Mouse (Mus musculus) spleen, adult 2 months (tissue): ENCODE data around the gene Pcdh19. TPM values are rescaled to one million over a fixed set of nuclear protein-coding genes. Genes with fewer than 3 reads are reported as not detected.
A peak's percentile ranks its signal among the peaks of the same experiment; 100 is the strongest.
"Not testable (repeated sequence)": the region's sequence is repeated elsewhere in the genome, so short reads cannot be mapped to it uniquely, and the experiment has no call there.

Experiments
- DNase-seq, 2 experiments: peaks; one replicate each; pipeline versions ENCODE4 v3.0.0 to v3.0.0-alpha.2; 2012 to 2021; ENCODE audit warnings: low spot score in 2 of 2, low read depth in 1 of 2
- H3K27ac ChIP-seq: fragments of 200-500 bp; 2 replicates; pipeline ENCODE4 v1.5.1; 2012; ENCODE audit warnings: low read length, inconsistent platforms; ENCODE audit not compliant: insufficient read depth
- H3K27me3 ChIP-seq: fragments of 200-500 bp; 2 replicates; pipeline ENCODE4 v1.6.1; 2012; ENCODE audit warnings: mild to moderate bottlenecking, moderate library complexity, low read length, inconsistent platforms; ENCODE audit not compliant: control insufficient read depth, insufficient read depth
- H3K36me3 ChIP-seq: fragments of 200-500 bp; 2 replicates; pipeline ENCODE4 v1.6.1; 2012; ENCODE audit warnings: mild to moderate bottlenecking, low read length, inconsistent platforms; ENCODE audit not compliant: control insufficient read depth, insufficient read depth
- H3K4me1 ChIP-seq: fragments of 200-500 bp; 2 replicates; pipeline ENCODE4 v1.6.1; 2011; ENCODE audit warnings: inconsistent platforms; ENCODE audit not compliant: control insufficient read depth, insufficient read depth, insufficient read length
- H3K4me3 ChIP-seq: fragments of 200-500 bp; 2 replicates; pipeline ENCODE4 v1.5.1; 2011; ENCODE audit warnings: mild to moderate bottlenecking, inconsistent platforms; ENCODE audit not compliant: insufficient read depth, insufficient read length; ENCODE audit errors: extremely low read depth
- CTCF ChIP-seq: fragments of 200-500 bp; IDR thresholded peaks from 2 replicates; pipeline ENCODE4 v1.5.1; 2011; ENCODE audit warnings: mild to moderate bottlenecking, inconsistent platforms; ENCODE audit not compliant: insufficient read depth, insufficient read length, insufficient replicate concordance; ENCODE audit errors: extremely low read depth
- POLR2A ChIP-seq: fragments of 200-500 bp; IDR thresholded peaks from 2 replicates; pipeline ENCODE4 v1.6.1; 2011; ENCODE audit warnings: low read depth, low read length, inconsistent platforms
- WGBS: fragments of 180-500 bp; shearing (Covaris S2); methylation state at CpG from one replicate; pipeline ENCODE4 v1.1.7; 2018; 5-methylcytosine and 5-hydroxymethylcytosine counted together
- polyA plus RNA-seq: library from polyadenylated mRNA; depleted of rRNA; stranded (reverse); fragments of >200 nt; gene quantifications from 2 replicates; pipeline ENCODE4 v1.2.3, GENCODE M21; 2012; rRNA removed

Pcdh19 gene
- 0.04 TPM in 2 replicates for polyA plus RNA-seq

- DNase-seq, result peak in 1 of 2 experiments; percentile 4
- 29% methylated on average over 26 of the region's 26 CpGs for WGBS
- H3K27me3 ChIP-seq, result peaks cover 4% of the 10 kb centered on the region; the same call in 1 of the 2 replicates
- H3K36me3 ChIP-seq, result no peaks in the 10 kb centered on the region
- TF ChIP-seq CTCF (no peak), POLR2A (no peak)
- H3K27ac ChIP-seq, result no peak within 1 kb of the TSS
- H3K4me3 ChIP-seq, result peak within 1 kb of the TSS; percentile 53
- 0 out of 2 replicates have a peak, but pooled peaks cover 3% of the 10 kb centered on the region for H3K4me1 ChIP-seq
These were observed at the start of gene Pcdh19 for GRCm38 (mm10) chrX:133688840-133689239. Pcdh19 (minus strand) TSS chrX:133688987.

GRCm38 (mm10) chrX:133735871-133736270, 47.1 kb upstream of the Pcdh19 start:
- H3K36me3 ChIP-seq, result no peaks in the 10 kb centered on the region
- WGBS, result 86% methylated on average over 2 of the region's 2 CpGs
- no peaks in the 10 kb centered on the region for H3K27me3 ChIP-seq
- DNase-seq, result no peak
- no peak overlapping the region for H3K27ac ChIP-seq
- TF ChIP-seq POLR2A (no peak), CTCF (no peak)
- no peak overlapping the region for H3K4me3 ChIP-seq
- H3K4me1 ChIP-seq, result no peaks in the 10 kb centered on the region

- Histone ChIP-seq H3K27me3 (no peaks in the 10 kb centered on the region), H3K4me1 (no peaks in the 10 kb centered on the region), H3K4me3 (no peak overlapping the region), H3K36me3 (no peaks in the 10 kb centered on the region), H3K27ac (no peak overlapping the region)
- no peak for DNase-seq
- WGBS, result 52% methylated on average over 6 of the region's 6 CpGs
- TF ChIP-seq POLR2A, result no peak
- TF ChIP-seq CTCF, result peak; percentile 29; the same call in 1 of the 2 replicates
These were observed 46.2 kb upstream of the Pcdh19 start for GRCm38 (mm10) chrX:133734984-133735383.

- H3K27me3 ChIP-seq, result no peaks in the 10 kb centered on the region
- TF ChIP-seq POLR2A (no peak), CTCF (no peak)
- DNase-seq, result no peak
- H3K4me3 ChIP-seq, result no peak overlapping the region
- H3K36me3 ChIP-seq, result no peaks in the 10 kb centered on the region
- 81% methylated on average over 3 of the region's 3 CpGs for WGBS
- no peak overlapping the region for H3K27ac ChIP-seq
- no peaks in the 10 kb centered on the region for H3K4me1 ChIP-seq
These were observed 32.7 kb upstream of the Pcdh19 start for GRCm38 (mm10) chrX:133721517-133721916.

GRCm38 (mm10) chrX:133710621-133711020, 21.8 kb upstream of the Pcdh19 start:
- Histone ChIP-seq H3K4me1 (no peaks in the 10 kb centered on the region), H3K4me3 (no peak overlapping the region), H3K27ac (no peak overlapping the region), H3K36me3 (no peaks in the 10 kb centered on the region), H3K27me3 (no peaks in the 10 kb centered on the region)
- 66% methylated on average over 2 of the region's 2 CpGs for WGBS
- no peak for TF ChIP-seq POLR2A
- TF ChIP-seq CTCF, result no peak
- no peak for DNase-seq

GRCm38 (mm10) chrX:133702902-133703301, 14.1 kb upstream of the Pcdh19 start:
- H3K27ac ChIP-seq, result no peak overlapping the region
- TF ChIP-seq POLR2A, result no peak
- WGBS, result 80% methylated on average over 1 of the region's 1 CpGs
- H3K4me1 ChIP-seq, result no peaks in the 10 kb centered on the region
- DNase-seq, result no peak
- no peak overlapping the region for H3K4me3 ChIP-seq
- no peaks in the 10 kb centered on the region for H3K36me3 ChIP-seq
- no peaks in the 10 kb centered on the region for H3K27me3 ChIP-seq

- H3K4me3 ChIP-seq, H3K4me1 ChIP-seq, H3K36me3 ChIP-seq, H3K27ac ChIP-seq, H3K27me3 ChIP-seq, DNase-seq: not testable (repeated sequence)
- 80% methylated on average over 3 of the region's 4 CpGs for WGBS
These were observed 9.1 kb upstream of the Pcdh19 start for GRCm38 (mm10) chrX:133697871-133698270.
